Mouse (Mus musculus): Measurements from ENCODE around the gene Ldah. TPM values are rescaled to one million over a fixed set of nuclear protein-coding genes. Genes with fewer than 3 reads are reported as not detected.
A peak's percentile ranks its signal among the peaks of the same experiment; 100 is the strongest.

Gene Ldah
- total and polyA plus RNA-seq, 3 experiments = 25.1 to 31.0 (median 26.1) TPM

- peak within 1 kb of the TSS; percentile 16; the same call in 1 of the 2 replicates for H3K9ac ChIP-seq (ENCODE audit: low read depth, low read length)
- peak within 1 kb of the TSS; percentile 35 for H3K4me3 ChIP-seq
- H3K36me3 ChIP-seq (ENCODE audit: control insufficient read depth, insufficient read depth, low read length) = no peaks in the 10 kb centered on the region
- TF ChIP-seq POLR2A (IDR thresholded peaks at IDR 0.05; ENCODE audit: insufficient read depth, low read depth, low read length) = no peak
- peak; percentile 53 for TF ChIP-seq CTCF (IDR thresholded peaks at IDR 0.05)
- TF ChIP-seq EP300 (IDR thresholded peaks at IDR 0.05; ENCODE audit: insufficient read depth, low read depth, low read length) = no peak
- H3K27me3 ChIP-seq (ENCODE audit: control insufficient read depth, insufficient read depth, low read length) = peaks cover 13% of the 10 kb centered on the region
- no peaks in the 10 kb centered on the region for H3K79me2 ChIP-seq (replicated peaks; ENCODE audit: control insufficient read depth, insufficient read depth, low read length)
- no peak for DNase-seq
- intact Hi-C loops (cut with DNase I) = no loop called here
- WGBS = 2% methylated on average over 47 of the region's 53 CpGs
- no peak within 1 kb of the TSS for H3K27ac ChIP-seq
- no peaks in the 10 kb centered on the region for H3K4me1 ChIP-seq (ENCODE audit: control insufficient read depth, insufficient read depth, low read length)
These were observed 94.0 kb downstream of the Ldah start, which contains the start of gene Gdf7 for GRCm38 (mm10) chr12:8301841-8302431. Gene Gdf7 (minus strand): TSS chr12:8301954.

GRCm38 (mm10) chr12:8305258-8305657 lies 97.4 kb downstream of the Ldah start:
- Histone ChIP-seq H3K36me3 (ENCODE audit: control insufficient read depth, insufficient read depth, low read length) (no peaks in the 10 kb centered on the region), H3K4me1 (ENCODE audit: control insufficient read depth, insufficient read depth, low read length) (no peaks in the 10 kb centered on the region), H3K27ac (no peak overlapping the region), H3K4me3 (no peak overlapping the region), H3K79me2 (replicated peaks; ENCODE audit: control insufficient read depth, insufficient read depth, low read length) (no peaks in the 10 kb centered on the region), H3K27me3 (ENCODE audit: control insufficient read depth, insufficient read depth, low read length) (peaks cover 2% of the 10 kb centered on the region; the same call in 1 of the 2 replicates), H3K9ac (ENCODE audit: low read depth, low read length) (no peak overlapping the region)
- no peak for DNase-seq
- WGBS = 34% methylated on average over 2 of the region's 2 CpGs
- TF ChIP-seq POLR2A (IDR thresholded peaks at IDR 0.05; ENCODE audit: insufficient read depth, low read depth, low read length) = no peak
- no peak for TF ChIP-seq EP300 (IDR thresholded peaks at IDR 0.05; ENCODE audit: insufficient read depth, low read depth, low read length)
- no peak for TF ChIP-seq CTCF (IDR thresholded peaks at IDR 0.05)
- intact Hi-C loops (cut with DNase I) = no loop called here

GRCm38 (mm10) chr12:8306432-8306831 lies 98.5 kb downstream of the Ldah start:
- Histone ChIP-seq H3K9ac (ENCODE audit: low read depth, low read length) (no peak overlapping the region), H3K27ac (no peak overlapping the region), H3K27me3 (ENCODE audit: control insufficient read depth, insufficient read depth, low read length) (no peaks in the 10 kb centered on the region; the same call in 1 of the 2 replicates), H3K4me3 (no peak overlapping the region), H3K36me3 (ENCODE audit: control insufficient read depth, insufficient read depth, low read length) (no peaks in the 10 kb centered on the region), H3K79me2 (replicated peaks; ENCODE audit: control insufficient read depth, insufficient read depth, low read length) (no peaks in the 10 kb centered on the region), H3K4me1 (ENCODE audit: control insufficient read depth, insufficient read depth, low read length) (no peaks in the 10 kb centered on the region)
- WGBS = 3% methylated on average over 5 of the region's 5 CpGs
- TF ChIP-seq CTCF (IDR thresholded peaks at IDR 0.05) = peak; percentile 98
- no peak for TF ChIP-seq POLR2A (IDR thresholded peaks at IDR 0.05; ENCODE audit: insufficient read depth, low read depth, low read length)
- peak; percentile 57 to 73 for DNase-seq
- intact Hi-C loops (cut with DNase I) = loop anchor here (1.0 kb wide), 2 partner anchors 247 to 315 kb away; no protein-coding TSS in a partner anchor

GRCm38 (mm10) chr12:8306910-8307309 lies 99.0 kb downstream of the Ldah start:
- Histone ChIP-seq H3K36me3 (ENCODE audit: control insufficient read depth, insufficient read depth, low read length) (no peaks in the 10 kb centered on the region), H3K9ac (ENCODE audit: low read depth, low read length) (no peak overlapping the region), H3K4me3 (no peak overlapping the region), H3K4me1 (ENCODE audit: control insufficient read depth, insufficient read depth, low read length) (no peaks in the 10 kb centered on the region), H3K27ac (no peak overlapping the region), H3K27me3 (ENCODE audit: control insufficient read depth, insufficient read depth, low read length) (no peaks in the 10 kb centered on the region; the same call in 1 of the 2 replicates), H3K79me2 (replicated peaks; ENCODE audit: control insufficient read depth, insufficient read depth, low read length) (no peaks in the 10 kb centered on the region)
- TF ChIP-seq POLR2A (IDR thresholded peaks at IDR 0.05; ENCODE audit: insufficient read depth, low read depth, low read length) (no peak), EP300 (IDR thresholded peaks at IDR 0.05; ENCODE audit: insufficient read depth, low read depth, low read length) (no peak), CTCF (IDR thresholded peaks at IDR 0.05) (no peak; the same call in 1 of the 2 replicates)
- WGBS = 54% methylated on average over 1 of the region's 1 CpGs
- DNase-seq = no peak
- intact Hi-C loops (cut with DNase I) = loop anchor here (1.0 kb wide), 2 partner anchors 248 to 316 kb away; no protein-coding TSS in a partner anchor

- no peaks in the 10 kb centered on the region for H3K27me3 ChIP-seq (ENCODE audit: control insufficient read depth, insufficient read depth, low read length)
- H3K27ac ChIP-seq = no peak overlapping the region
- WGBS = 55% methylated on average over 17 of the region's 17 CpGs
- peaks cover 4% of the 10 kb centered on the region for H3K4me1 ChIP-seq (ENCODE audit: control insufficient read depth, insufficient read depth, low read length)
- intact Hi-C loops (cut with DNase I) = loop anchor here (10.0 kb wide), 1 partner anchor 324 kb away; no protein-coding TSS in a partner anchor
- H3K36me3 ChIP-seq (ENCODE audit: control insufficient read depth, insufficient read depth, low read length) = no peaks in the 10 kb centered on the region
- no peak for DNase-seq
- no peak overlapping the region for H3K4me3 ChIP-seq
- TF ChIP-seq EP300 (IDR thresholded peaks at IDR 0.05; ENCODE audit: insufficient read depth, low read depth, low read length) (no peak), POLR2A (IDR thresholded peaks at IDR 0.05; ENCODE audit: insufficient read depth, low read depth, low read length) (no peak), CTCF (IDR thresholded peaks at IDR 0.05) (no peak)
- no peaks in the 10 kb centered on the region; the same call in 1 of the 2 replicates for H3K79me2 ChIP-seq (replicated peaks; ENCODE audit: control insufficient read depth, insufficient read depth, low read length)
- no peak overlapping the region for H3K9ac ChIP-seq (ENCODE audit: low read depth, low read length)
These were observed 103.1 kb downstream of the Ldah start for GRCm38 (mm10) chr12:8310992-8311391.

GRCm38 (mm10) chr12:8312266-8312665 lies 104.4 kb downstream of the Ldah start:
- Histone ChIP-seq H3K27ac (no peak overlapping the region), H3K27me3 (ENCODE audit: control insufficient read depth, insufficient read depth, low read length) (no peaks in the 10 kb centered on the region), H3K4me3 (no peak overlapping the region), H3K9ac (ENCODE audit: low read depth, low read length) (no peak overlapping the region), H3K79me2 (replicated peaks; ENCODE audit: control insufficient read depth, insufficient read depth, low read length) (no peaks in the 10 kb centered on the region; the same call in 1 of the 2 replicates), H3K4me1 (ENCODE audit: control insufficient read depth, insufficient read depth, low read length) (peaks cover 4% of the 10 kb centered on the region), H3K36me3 (ENCODE audit: control insufficient read depth, insufficient read depth, low read length) (no peaks in the 10 kb centered on the region)
- WGBS = 80% methylated on average over 4 of the region's 4 CpGs
- DNase-seq = no peak
- TF ChIP-seq EP300 (IDR thresholded peaks at IDR 0.05; ENCODE audit: insufficient read depth, low read depth, low read length) (no peak), CTCF (IDR thresholded peaks at IDR 0.05) (no peak), POLR2A (IDR thresholded peaks at IDR 0.05; ENCODE audit: insufficient read depth, low read depth, low read length) (no peak)
- intact Hi-C loops (cut with DNase I) = loop anchor here (2.0 to 10.0 kb wide), 2 partner anchors 235 to 323 kb away; no protein-coding TSS in a partner anchor

Data from heart, adult 2 months (tissue).